Mouse (Mus musculus): ENCODE results near the gene Prr13.

- TF ChIP-seq CTCF (IDR thresholded peaks at IDR 0.05 in 2 of 3, conservative IDR thresholded peaks at IDR 0.05 in 1 of 3; ENCODE audit: control insufficient read depth in 1 of 3, insufficient read depth in 1 of 3, low read depth in 2 of 3, low read length in 3 of 3, poor library complexity in 1 of 3, severe bottlenecking in 1 of 3) (no peak), MYC (IDR thresholded peaks at IDR 0.05; ENCODE audit: low read depth, low read length) (no peak), NELFE (IDR thresholded peaks at IDR 0.05; ENCODE audit: low read depth, low read length) (no peak)
These were observed 47.8 kb upstream of the Prr13 start for GRCm38 (mm10) chr15:102411077-102411476.

Data from MEL (cell line).